Mouse (Mus musculus) thymus, adult 2 months (tissue): Measurements from ENCODE around the gene H1f0.
"Not testable (repeated sequence)": the region's sequence is repeated elsewhere in the genome, so short reads cannot be mapped to it uniquely, and the experiment has no call there.

Experiments used
- CTCF ChIP-seq: fragments of 200-500 bp; IDR thresholded peaks from 2 replicates; pipeline ENCODE4 v1.5.1; 2012; ENCODE audit warnings: mild to moderate bottlenecking, control low read depth, low read length, moderate library complexity, borderline replicate concordance; ENCODE audit not compliant: control insufficient read depth, poor library complexity, insufficient read depth; ENCODE audit errors: extremely low read depth
- POLR2A ChIP-seq: fragments of 200-500 bp; IDR thresholded peaks from 2 replicates; pipeline ENCODE4 v1.6.1; 2012; ENCODE audit warnings: mild to moderate bottlenecking, low read length, control low read depth, moderate library complexity; ENCODE audit not compliant: control insufficient read depth, poor library complexity, insufficient read depth; ENCODE audit errors: extremely low read depth

DNA sequence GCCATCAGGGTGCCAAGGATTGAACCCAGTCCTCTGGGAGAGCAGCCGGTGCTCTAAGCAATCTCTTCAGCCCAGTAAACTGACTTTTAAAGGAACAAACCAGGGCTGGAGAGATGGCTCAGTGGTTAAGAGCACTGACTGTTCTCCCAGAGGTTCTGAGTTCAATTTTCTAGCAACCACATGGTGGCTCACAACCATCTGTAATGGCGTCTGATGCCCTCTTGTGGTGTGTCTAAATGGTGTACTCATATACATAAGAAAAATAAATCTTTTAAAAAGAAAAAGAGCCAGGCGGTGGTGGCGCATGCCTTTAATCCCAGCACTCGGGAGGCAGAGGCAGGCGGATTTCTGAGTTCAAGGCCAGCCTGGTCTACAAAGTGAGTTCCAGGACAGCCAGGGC, 20.4 kb upstream of the H1f0 start:
- not testable (repeated sequence) for TF ChIP-seq POLR2A, CTCF
